Mouse (Mus musculus): ENCODE data around the gene Depdc1b.

- TF ChIP-seq POLR2A (IDR thresholded peaks at IDR 0.05; ENCODE audit: control insufficient read depth, extremely low read depth, insufficient read depth, low read length, poor library complexity) (no peak), CTCF (IDR thresholded peaks at IDR 0.05; ENCODE audit: borderline replicate concordance, control insufficient read depth, extremely low read depth, insufficient read depth, low read length, poor library complexity) (no peak)
These were observed 65.0 kb downstream of the Depdc1b start for GRCm38 (mm10) chr13:108381161-108381560.
